Mouse (Mus musculus): ENCODE measurements at regions not wholly inside any gene's neighbourhood (a gene's known extent, or its start where the extent isn't known, plus 50 kb on each side); places are given as distances from the start of the nearest gene placed in this dataset.
"Not testable (repeated sequence)": the region's sequence is repeated elsewhere in the genome, so short reads cannot be mapped to it uniquely, and the experiment has no call there.

- TF ChIP-seq CTCF (IDR thresholded peaks at IDR 0.05; ENCODE audit: control insufficient read depth, insufficient read depth, insufficient read length); MAX (IDR thresholded peaks at IDR 0.05): not testable (repeated sequence)
Observed at GRCm38 (mm10) chr7:26005916-26006315, 55.4 kb upstream of the Cyp2b13 start.
